Mouse (Mus musculus): ENCODE results near the gene BC004004.

The BC004004 gene

DNA sequence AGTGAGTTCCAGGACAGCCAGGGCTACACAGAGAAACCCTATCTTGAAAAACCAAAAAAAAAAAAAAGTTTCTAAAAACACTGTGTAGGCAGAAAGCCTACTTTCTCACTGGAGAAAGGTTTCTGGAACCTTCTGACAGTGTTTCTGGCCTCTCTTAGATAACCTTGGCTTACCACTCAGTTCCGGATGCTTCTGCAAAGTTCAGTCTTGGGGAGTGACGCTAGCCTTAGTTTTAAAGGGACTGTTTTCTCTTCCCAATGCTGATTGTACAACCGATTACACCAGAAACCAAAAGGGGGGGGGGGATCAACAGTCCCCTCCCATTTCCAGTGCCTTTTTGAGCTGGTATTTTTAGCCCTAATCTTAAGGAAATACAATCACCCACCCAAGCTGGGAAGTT lies 55.0 kb downstream of the BC004004 start:
- DNase-seq (ENCODE audit: low spot score) = no peak

DNA sequence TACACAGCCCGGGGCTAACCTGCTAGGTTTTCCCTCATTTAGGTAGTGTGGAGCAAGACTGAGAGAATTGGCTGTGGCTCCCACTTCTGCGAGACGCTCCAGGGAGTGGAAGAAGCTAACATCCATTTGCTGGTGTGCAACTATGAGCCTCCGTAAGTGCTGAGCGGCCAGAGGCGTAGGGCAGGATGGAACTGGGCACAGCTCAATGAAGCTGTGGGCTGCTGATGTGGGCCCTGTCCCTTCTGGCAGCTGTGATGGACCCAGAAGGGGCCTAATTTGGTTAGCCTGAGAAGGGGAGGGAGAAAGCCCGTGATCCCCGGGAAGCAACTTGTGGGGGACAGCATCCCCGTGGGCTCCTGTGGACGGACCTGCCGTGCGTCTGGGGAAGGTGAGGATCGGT lies 57.2 kb downstream of the BC004004 start:
- DNase-seq (ENCODE audit: low spot score) = no peak

DNA sequence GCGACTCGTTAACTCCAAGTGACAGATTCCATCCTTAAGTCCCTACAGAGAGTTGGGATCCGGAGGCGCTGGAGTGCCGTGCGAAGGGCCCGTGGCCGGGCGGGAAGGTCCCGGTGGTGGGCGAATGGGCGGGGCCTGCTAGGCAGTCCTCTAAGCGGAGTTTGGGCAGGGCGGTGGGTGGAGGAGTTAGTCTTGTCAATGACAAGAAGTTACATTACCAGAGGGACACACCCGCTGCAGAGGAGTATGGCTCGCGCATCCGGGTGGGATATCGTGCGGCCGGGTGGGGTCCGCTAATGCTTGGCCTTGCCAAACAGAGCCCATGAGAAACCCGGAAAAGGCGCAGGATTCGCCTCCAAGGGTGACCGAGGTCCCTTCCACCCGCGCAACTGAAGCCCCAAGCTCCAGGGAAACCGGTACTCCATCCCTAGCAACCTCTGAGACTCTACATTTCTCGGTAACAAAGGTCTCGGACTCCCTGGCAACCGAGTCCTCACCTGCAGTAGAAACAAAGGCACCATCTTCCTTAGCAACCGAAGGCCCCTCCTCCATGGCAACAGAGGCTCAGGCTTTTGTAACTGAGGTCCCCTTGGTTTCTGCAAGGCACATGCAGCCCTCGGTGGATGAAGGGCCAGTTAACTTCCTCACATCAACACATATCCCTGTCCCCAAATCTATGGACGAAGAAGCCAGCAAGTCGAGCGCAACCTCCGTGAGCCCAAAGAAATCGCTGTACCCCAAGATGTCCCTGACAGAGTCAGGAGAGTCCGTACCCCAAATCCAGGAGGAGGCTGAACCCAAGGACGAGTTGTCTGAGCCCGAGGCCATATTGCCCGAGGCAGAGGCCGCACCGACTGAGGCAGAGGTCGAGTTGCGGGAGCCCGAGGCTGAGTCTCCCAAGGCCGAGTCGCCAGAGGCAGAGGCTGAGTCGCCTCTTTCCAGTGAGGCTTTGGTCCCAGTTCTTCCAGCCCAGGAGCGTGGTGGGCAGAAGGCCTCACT lies 58.2 kb downstream of the BC004004 start:
- DNase-seq (ENCODE audit: low spot score) = no peak

DNA sequence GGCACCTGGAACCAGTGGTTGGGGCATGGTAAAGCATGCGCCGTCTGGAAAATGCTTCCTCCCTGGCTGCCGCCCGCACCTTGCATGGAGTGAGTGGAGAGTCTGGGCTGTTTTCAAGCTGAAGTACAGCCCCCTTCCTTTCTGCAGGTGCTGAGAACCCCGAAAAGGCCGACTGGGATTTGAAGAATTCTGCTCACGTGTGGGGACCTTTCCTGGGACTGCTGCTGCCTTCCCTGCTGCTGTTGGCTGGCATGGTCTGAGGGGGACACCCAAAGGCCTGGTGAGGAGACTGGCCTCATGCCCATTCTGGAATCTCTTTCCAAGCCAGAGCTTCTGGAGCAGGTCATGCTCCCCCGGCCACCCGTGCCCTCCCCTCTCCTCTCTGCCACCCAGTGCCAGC lies 59.1 kb downstream of the BC004004 start:
- no peak for DNase-seq (ENCODE audit: low spot score)

DNA sequence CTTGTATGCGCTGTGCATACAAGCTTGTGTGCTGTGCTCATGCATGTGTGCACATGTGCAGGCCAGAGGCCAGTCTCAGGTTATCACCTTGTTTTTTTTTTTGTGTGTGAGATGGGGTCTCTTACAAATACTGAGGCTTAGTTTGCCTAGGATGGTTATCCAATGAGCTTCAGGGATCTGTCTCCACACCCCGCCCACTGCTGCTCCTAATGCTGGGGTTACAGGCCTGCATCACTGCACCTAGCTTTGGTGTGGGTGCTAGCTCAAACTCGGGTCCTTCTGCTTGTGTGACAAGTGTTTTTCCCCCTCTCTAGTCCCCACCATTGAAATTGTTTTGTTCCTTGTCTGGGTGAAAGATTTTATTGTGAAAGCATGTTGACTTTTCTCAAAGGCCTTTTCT lies 61.6 kb downstream of the BC004004 start:
- DNase-seq (ENCODE audit: low spot score) = no peak

DNA sequence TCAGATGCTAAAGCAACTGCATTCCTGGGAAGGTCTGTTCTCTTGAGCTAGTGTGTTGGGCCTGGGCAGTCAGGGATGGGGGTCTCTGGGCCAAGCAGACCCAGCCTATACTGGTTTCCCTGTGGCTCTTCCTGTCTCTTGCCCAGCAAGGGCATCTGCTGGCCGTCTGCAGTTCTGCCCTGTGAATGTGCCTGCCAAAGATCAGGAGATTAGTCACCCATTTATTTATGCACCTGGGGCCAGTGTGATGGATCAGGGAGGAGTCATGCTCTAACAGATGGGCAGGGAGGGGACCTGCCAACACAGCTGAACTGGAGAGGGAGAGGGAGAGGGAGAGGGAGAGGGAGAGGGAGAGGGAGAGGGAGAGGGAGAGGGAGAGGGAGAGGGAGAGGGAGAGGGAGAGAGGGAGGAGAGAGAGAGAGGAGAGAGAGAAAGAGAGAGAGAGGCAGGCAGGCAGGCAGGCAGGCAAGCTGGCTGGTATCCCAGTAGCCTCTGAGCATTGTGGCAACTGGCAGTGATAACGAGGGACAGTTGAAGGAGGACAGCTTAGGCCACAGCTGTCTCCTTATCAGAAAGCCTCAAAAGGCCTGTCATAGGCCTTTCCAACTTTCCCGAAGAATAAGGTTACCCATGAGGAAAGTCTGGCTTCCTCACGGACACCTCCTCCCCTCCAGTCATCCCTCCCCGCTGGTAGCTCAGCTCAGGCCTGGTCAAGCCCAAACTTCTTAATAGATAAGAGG lies 62.3 kb downstream of the BC004004 start:
- peak; percentile 91 for DNase-seq (ENCODE audit: low spot score)

DNA sequence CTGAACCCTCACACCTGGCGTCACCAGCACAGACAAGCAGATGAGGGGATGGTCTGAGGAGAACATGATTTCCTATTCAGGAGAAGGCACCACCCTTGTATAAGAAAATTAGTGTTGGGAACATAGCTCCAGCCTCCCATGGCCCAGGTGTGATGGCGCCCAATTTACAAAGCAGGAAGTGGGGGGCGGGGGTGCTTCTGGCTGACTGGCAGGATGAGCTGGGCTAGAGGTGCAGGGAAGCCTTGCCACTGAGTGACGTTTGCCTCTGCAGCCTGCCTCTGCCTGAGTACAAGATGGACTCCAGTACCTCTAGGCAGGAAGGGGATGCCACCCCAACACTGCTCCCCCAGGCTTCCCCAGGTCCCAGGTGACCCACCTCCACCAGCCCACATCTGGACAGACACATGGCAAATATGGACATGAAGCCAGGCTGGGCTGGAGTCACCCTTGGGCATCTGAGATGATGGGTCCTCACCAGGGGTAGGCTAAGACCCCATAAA lies 63.6 kb downstream of the BC004004 start:
- DNase-seq (ENCODE audit: low spot score) = no peak

DNA sequence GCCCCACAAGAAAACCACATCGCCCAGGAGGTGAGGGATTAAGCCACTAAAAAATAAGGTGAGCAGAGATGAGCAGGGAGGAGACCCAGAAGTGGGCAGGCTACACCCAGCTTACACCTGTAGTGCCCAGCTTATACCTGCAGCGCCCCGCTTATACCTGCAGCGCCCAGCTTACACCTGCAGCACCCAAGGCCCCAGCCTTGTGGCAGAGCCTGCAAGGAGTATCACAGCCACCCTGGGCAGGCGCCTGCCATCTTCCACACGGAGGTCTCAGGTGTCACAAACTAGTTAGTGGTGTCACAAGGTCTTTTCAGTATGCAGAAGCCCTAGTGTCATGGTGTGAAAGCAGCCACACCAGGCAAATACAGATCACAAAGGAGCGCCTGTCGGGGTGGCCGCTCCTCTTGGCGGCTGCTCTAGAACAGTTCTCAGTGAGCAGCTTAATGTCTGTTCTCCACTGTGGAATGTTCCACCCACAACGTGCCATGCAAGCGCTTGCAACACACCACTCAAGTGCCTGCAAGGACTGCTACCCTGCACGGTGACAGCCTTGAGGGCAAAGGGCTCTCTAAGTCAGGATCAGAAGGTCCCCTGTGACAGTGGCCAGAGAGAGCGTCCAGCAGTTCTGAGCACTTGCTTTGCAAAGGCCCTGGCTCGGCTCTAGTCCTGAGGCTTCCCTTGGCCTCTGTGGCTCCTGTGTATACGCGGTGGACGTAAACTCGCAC lies 67.8 kb downstream of the BC004004 start:
- no peak for DNase-seq (ENCODE audit: low spot score)

DNA sequence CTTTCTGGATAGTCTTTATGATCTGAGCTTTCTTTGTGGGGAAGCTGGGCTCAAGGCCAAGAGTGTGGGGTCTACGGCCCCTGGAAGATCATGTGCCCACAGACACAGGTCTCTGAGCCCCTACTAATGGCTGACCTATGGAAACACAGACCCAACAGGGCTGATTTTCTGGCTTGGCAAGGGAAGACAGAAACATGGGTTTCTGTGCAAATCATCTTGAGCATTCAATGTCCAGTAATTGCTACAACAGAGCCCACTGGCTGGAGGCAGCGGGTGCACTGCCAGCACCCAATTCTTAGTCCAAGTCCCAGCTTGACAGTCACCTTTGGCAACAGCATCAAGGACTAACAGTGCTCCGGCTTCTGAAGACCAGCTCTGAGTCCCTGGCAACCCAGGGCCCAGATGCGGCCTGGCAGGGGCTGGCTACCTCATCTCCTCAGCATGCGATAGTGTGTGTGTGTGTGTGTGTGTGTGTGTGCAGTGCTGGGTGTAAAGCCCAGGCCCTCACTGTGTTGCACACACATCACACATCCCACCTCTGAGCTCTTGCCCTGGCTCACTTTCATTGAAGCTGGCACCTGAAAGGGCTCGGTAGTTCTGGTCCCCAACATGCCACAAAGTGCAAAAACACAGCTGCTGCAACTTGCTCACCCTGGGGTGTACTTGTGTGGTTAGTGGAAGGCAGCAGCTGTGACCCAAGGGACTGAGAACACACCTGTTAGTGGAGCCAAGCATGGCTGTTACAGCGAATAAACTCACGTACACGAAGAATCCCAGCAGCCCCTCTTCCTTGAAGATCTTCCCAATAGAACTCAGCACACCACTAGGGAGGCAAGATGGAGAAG lies 69.6 kb downstream of the BC004004 start:
- no peak for DNase-seq (ENCODE audit: low spot score)

DNA sequence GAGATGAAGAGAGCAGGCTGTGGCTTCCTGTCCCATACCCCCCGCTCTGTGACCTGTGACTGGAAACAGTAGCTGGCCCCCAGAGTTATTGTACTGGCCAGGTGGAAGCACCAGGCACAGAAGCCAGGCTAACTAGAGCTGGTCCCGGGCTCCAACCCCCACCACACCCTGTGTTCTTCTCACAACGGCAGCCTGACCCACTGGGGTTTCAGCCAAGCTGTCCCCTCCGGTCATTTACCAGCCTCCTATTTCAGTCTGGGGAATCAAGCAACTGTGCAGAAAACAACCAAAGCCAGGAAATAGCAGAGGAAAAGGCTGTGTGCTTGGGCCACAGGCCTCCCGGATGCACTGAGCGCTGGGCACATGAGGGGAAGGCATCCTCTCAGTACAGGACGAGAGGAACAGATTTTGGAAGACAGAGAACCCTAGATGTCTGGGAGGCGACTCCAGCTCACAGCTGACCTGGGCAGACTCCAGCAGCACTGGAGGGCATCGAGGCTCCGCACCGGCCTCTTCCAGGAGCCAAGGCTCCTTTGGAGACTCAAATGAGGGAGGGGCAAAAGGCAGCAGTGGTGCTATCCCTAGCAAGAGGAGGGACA lies 70.7 kb downstream of the BC004004 start:
- no peak for DNase-seq (ENCODE audit: low spot score)

DNA sequence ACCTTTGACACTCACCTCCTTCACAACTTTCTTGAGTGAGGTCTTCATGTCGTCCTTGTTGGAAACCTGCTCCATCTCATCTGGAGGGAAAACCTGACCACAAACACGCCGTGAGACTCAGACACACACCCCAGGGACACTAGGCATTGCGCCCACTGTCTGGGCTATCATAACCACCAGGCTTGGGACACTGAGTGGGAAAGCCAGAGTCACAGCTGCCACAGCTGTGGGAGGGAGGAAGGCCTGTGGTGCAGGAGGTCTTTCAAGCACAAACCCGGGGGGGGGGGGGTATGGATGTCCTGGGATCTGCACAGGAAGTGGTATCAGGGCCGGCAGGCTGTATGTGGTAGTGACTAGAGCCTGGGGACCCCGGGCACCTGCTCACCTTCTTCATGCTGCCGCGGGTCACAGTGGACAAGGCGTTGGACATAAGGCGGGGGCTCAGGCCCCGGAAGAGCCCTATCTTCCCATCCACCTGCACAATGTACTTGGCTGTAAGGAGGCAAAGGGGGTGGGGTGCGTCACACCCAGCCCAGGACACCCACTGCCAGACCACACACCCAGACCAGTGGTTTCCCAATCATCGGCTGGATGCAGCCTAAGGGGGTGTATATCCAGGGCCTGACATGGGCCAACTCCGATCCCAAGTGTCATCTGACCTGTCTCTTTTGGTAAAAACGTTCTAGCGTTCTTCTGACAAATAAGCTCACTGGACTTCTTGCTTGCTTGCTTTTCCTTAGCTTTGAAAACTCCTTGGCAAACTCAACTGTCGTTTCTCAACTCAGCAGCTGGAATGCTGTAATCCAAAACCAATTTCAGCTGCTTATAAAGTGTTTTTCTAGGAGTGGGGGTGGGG lies 72.0 kb downstream of the BC004004 start:
- no peak for DNase-seq (ENCODE audit: low spot score)

DNA sequence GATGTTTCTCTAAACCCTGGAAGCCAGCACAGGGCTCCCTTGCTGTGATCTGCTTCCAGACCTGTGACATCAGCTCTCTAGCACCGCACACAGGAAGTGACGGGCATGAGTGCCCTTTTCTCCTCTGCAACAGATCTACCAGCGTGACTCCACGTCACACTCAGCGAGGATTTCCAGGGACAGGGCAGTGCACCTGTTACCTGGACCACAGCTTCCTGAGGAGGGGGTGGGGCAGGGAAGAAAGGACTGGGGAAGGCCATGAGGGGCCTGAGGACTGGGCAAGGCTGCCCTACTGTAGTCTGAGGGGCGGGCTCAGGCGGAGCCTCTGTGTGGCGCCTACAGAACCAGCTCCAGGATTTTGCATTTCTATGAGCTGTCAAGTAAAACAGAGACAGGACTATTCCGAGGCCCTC lies 73.0 kb downstream of the BC004004 start:
- DNase-seq (ENCODE audit: low spot score) = peak; percentile 81

DNA sequence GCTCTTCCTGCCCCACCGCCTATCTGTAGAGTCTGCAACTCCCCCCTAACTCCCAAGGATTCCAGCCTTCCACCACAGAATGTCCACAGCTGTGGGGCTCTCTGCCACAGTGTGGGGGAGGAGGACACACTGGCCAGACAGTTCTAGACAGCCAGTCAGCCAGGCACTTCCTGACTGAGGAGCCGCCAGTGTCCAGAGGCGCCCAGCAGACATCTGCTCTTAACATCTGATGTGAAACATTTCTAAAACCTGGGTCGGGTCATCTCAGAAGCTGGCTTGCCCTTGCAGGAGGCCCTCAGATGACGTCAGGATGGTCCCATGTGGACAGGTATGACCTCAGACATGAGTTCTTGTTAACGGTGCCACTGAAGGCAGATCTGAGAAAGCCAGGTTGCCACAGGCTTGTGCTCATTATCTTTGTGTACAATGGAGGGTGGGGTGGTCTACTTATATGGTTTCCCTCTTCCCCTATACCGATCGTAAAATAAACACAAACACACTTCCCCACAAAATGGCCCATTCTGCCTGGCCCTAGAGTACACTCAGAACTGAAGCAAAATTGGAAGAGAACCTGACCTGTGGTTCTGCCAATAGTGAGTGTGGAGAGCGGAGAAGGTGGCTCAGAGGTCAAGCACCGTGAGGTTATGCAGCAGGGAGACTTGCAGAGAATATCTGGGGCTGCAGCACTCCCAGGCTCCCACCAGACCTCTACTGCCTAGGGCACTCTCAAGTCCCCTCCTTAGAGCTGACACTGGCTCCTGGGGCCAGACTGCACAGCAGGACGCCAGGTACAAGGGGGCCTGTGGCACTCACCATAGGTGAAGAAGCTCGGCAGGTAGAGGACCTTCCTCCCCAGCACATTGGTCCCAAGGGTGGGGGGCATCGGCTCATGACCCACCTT lies 73.7 kb downstream of the BC004004 start:
- DNase-seq (ENCODE audit: low spot score) = peak; percentile 83

DNA sequence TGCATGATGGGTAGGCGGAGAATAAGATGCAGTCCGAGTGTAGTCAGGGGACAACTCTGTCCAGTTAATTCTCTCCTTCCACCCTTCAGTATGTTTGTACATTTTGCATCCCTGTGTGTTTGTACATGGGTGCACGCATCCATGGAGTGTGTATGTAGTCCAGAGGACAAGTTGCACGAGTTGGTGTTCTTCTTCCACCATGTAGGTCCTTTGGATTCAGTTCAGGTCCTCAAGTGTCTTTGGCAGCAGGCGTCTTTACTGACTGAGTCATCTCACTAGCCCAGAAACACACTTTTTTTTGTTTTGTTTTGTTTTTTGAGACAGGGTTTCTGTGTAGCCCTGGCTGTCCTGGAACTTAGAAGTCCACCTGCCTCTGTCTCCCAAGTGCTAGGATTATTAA lies 74.7 kb downstream of the BC004004 start:
- no peak for DNase-seq (ENCODE audit: low spot score)

DNA sequence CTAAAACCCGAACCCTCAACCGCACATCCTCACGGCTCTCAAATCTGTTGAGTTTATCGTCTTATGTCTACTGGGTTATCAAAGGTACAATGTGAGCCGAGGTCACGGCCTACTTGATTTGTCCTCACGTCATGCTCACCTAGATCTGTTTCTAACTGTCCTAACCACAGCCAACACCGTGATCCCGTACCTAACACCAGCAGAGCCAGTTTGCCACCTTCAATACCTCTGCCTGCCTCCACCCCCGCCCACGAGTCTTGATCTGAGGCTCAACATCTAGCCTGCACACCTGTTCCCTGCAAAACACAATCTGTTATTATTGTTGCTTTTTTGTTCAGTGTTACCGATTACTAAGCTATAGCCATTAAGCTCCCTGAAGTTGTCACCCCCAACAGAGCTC lies 76.7 kb downstream of the BC004004 start:
- DNase-seq (ENCODE audit: low spot score) = no peak

DNA sequence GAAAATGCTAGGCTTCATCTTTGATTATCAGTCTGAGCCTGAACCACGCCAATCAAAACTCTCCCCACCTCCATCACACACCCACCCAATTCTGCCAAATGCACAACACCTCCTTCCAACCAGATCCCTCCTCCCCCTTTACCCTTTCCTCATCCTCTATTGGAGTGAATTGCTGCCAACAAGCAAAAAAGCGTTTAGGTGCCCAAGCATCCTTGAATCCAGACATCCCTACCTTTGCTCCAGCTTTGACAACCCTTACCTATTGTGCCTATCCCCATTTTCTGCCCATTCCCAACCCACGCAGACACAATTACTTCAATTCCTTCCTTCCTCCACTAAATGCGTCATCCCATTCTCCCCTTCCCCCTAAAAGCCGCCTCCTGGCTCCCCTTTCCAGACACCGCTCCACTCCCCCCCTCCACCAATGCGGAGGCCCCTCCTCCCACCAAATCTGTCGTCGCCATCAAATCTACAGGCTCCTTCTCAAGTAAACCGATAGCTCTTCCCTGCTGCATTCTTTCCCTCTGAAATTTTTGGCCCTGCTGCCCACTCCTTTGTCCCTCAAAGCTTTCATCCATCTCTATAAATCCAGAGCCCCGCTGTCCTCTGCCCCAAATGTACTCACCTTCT lies 78.0 kb downstream of the BC004004 start:
- DNase-seq (ENCODE audit: low spot score) = peak; percentile 32

DNA sequence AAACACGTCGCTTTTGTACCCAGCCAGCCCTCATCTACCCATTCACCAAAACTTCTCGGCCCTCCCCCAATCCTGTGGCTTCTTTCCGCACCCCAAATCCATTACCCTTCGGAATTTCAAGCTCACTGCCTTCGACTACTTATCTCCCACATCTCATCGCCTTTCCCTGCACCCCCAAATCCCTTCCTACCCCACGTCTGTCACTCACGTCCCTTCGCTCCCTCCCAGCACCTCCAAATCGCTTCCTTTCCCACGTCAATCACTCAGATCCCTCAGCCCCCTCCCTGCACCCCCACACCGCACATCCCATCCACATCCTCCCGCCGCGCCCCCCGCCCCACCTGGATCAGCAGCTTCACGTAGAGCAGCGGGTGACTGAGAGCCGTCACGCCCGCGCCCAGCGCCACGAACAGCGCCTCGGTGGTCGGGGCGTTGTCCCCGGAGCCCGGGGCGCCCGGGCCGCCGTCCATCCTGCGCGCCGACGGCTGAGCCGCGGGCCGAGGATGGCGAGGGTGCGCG lies 78.6 kb downstream of the BC004004 start:
- no peak for DNase-seq (ENCODE audit: low spot score)

DNA sequence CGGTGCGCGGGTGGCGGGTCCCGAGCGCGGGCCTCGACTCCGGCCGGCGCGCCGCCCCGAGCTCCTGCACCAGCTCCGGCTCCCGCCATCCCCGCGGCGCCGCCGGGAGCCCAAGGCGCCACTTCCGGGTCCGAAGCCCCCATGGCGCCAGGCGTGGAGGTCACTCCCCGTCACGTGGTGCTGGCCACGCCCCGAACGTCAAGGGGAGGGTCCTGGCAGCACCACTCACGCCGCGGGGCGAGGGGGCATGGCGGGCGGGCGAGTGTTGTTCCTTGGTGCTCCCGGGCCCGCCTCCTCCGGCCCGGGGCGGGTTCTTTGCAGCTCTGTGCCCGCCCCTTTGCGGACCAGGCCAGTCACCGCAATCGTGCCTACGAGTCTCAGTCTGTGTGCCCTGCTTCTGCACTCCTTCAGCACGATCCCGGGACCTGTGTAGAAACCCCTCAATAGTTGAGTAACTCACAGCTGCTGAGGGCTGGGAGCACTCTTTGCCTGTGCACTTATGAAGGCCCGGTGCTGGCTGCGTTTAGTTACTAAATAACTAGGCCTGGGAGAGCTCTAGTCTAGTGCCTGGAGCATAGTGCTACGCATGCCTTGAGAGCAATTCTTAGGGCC lies 79.2 kb downstream of the BC004004 start, which contains the start of gene Mtch1:
Mtch1 (minus strand) TSS at position 290 of the 612 bp plus-strand sequence.
- DNase-seq (ENCODE audit: low spot score) = peak; percentile 97

Data from MN1 (cell line).